Mouse (Mus musculus): ENCODE measurements around the gene Fzd4.

GRCm38 (mm10) chr7:89400721-89401120 lies 3.4 kb upstream of the Fzd4 start:
- TF ChIP-seq ZKSCAN1 (IDR thresholded peaks at IDR 0.05; ENCODE audit: borderline replicate concordance, low read depth, low read length), result no peak
- TF ChIP-seq CTCF (conservative IDR thresholded peaks at IDR 0.05 in 1 of 2, IDR thresholded peaks at IDR 0.05 in 1 of 2; ENCODE audit: low read depth in 2 of 2, low read length in 2 of 2), result no peak
- TF ChIP-seq MAFK (IDR thresholded peaks at IDR 0.05; ENCODE audit: insufficient replicate concordance, low read length), result no peak

All from CH12.LX (cell line).